10 mouse cellular contexts compared by ENCODE assay signal in the genomic region with DNA sequence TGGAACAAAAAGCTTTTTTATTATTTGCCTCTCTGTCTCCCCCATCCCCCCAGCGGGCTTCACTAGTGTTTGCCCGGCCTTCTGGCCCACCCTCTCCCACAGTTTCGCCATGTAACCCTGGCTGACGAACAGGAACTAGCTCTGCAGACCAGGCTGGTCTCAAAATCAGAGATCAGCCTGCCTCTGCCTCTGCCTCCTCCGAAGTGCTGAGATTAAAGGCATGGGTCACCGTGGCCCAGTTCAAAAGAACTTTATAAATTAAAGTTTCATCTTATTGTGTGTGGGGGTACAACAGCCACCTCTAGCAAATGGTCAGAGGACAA. TPM values are rescaled to one million over a fixed set of nuclear protein-coding genes. Genes with fewer than 3 reads are reported as not detected.
DNase-seq lines count a peak whose midpoint lies in the region; ATAC-seq and TF ChIP-seq lines count a peak whose summit lies in the region.
"Had no signal": no experiment of that assay in that cellular context is flagged by ENCODE, and none has a peak within 500 bp of the region (broad histone marks: within the 10 kb centered on the region; RNA-seq: fewer than 3 reads in every experiment).

No protein-coding gene starts in this region.

- no peak overlapping the region for H3K27ac ChIP-seq in kidney, postnatal 0 days
- H3K27ac ChIP-seq in embryonic facial prominence, embryonic 14.5 days (replicated peaks; ENCODE audit: low read depth, low read length) = no peak overlapping the region
- no peak overlapping the region for H3K27ac ChIP-seq in hindbrain, embryonic 16.5 days (ENCODE audit: low read depth, low read length)
- H3K27ac ChIP-seq in midbrain, postnatal 0 days (ENCODE audit: low read depth, low read length) = no peak overlapping the region

- 0 out of 2 replicates have a peak overlapping the region, but pooled peaks have one; percentile 88 for H3K9ac ChIP-seq in kidney, postnatal 0 days (ENCODE audit: low read depth, low read length)
- H3K9ac ChIP-seq in embryonic facial prominence, embryonic 14.5 days (ENCODE audit: low read depth, low read length) = peak overlapping the region; percentile 78; the same call in 1 of the 2 replicates
- H3K9ac ChIP-seq in hindbrain, embryonic 16.5 days (ENCODE audit: low read depth, low read length) = no peak overlapping the region
- H3K9ac ChIP-seq in midbrain, postnatal 0 days (replicated peaks; ENCODE audit: low read length, poor library complexity, severe bottlenecking) = no peak overlapping the region

- no peak for ATAC-seq in kidney, postnatal 0 days (replicated peaks; ENCODE audit: low FRiP score, low read depth)
- ATAC-seq in embryonic facial prominence, embryonic 14.5 days (ENCODE audit: low read depth) = no peak
- ATAC-seq in hindbrain, embryonic 16.5 days = no peak
- no peak for ATAC-seq in midbrain, postnatal 0 days (ENCODE audit: low FRiP score)
- no peak for ATAC-seq in monocyte, adult 5-6 weeks (replicated peaks; ENCODE audit: insufficient number of reproducible peaks, low FRiP score, low TSS enrichment, poor library complexity, severe bottlenecking)
- ATAC-seq: Patski had no signal

- TF ChIP-seq CTCF in kidney, postnatal 0 days (IDR thresholded peaks at IDR 0.05; ENCODE audit: low read depth) = no peak
- TF ChIP-seq CTCF in midbrain, postnatal 0 days (IDR thresholded peaks at IDR 0.05) = no peak

- H3K9me3 ChIP-seq in kidney, postnatal 0 days (replicated peaks; ENCODE audit: low read length) = no peaks in the 10 kb centered on the region
- H3K9me3 ChIP-seq in embryonic facial prominence, embryonic 14.5 days (ENCODE audit: control insufficient read depth, low read length) = no peaks in the 10 kb centered on the region
- no peaks in the 10 kb centered on the region for H3K9me3 ChIP-seq in hindbrain, embryonic 16.5 days (ENCODE audit: control insufficient read depth, low read length)
- no peaks in the 10 kb centered on the region for H3K9me3 ChIP-seq in midbrain, postnatal 0 days (ENCODE audit: low read length)

- H3K4me3 ChIP-seq in kidney, postnatal 0 days (replicated peaks; ENCODE audit: low read depth, low read length) = 0 out of 2 replicates have a peak overlapping the region, but pooled peaks have one; percentile 8
- peak overlapping the region; percentile 80; the same call in 1 of the 2 replicates for H3K4me3 ChIP-seq in embryonic facial prominence, embryonic 14.5 days (ENCODE audit: low read depth, low read length)
- peak overlapping the region; percentile 65; the same call in 1 of the 2 replicates for H3K4me3 ChIP-seq in hindbrain, embryonic 16.5 days (ENCODE audit: low read length)
- H3K4me3 ChIP-seq in midbrain, postnatal 0 days (ENCODE audit: low read depth, low read length) = peak overlapping the region; percentile 72

- WGBS in kidney, postnatal 0 days = 85% methylated on average over 6 of the region's 6 CpGs
- 92% methylated on average over 6 of the region's 6 CpGs for WGBS in embryonic facial prominence, embryonic 14.5 days
- 94% methylated on average over 6 of the region's 6 CpGs for WGBS in hindbrain, embryonic 16.5 days
- WGBS in midbrain, postnatal 0 days = 89% methylated on average over 6 of the region's 6 CpGs

- no peaks in the 10 kb centered on the region for H3K27me3 ChIP-seq in kidney, postnatal 0 days (ENCODE audit: insufficient read depth, low read length)
- no peaks in the 10 kb centered on the region for H3K27me3 ChIP-seq in embryonic facial prominence, embryonic 14.5 days (replicated peaks; ENCODE audit: control insufficient read depth, insufficient read depth, low read length)
- no peaks in the 10 kb centered on the region for H3K27me3 ChIP-seq in hindbrain, embryonic 16.5 days (replicated peaks; ENCODE audit: control insufficient read depth, insufficient read depth, low read length)
- H3K27me3 ChIP-seq in midbrain, postnatal 0 days (ENCODE audit: insufficient read depth, low read length) = no peaks in the 10 kb centered on the region
- H3K27me3 ChIP-seq: Patski had no signal

- peaks cover 5% of the 10 kb centered on the region; the same call in 1 of the 2 replicates for H3K36me3 ChIP-seq in kidney, postnatal 0 days (ENCODE audit: insufficient read depth, low read length)
- 0 out of 2 replicates have a peak, but pooled peaks cover 12% of the 10 kb centered on the region for H3K36me3 ChIP-seq in embryonic facial prominence, embryonic 14.5 days (ENCODE audit: control insufficient read depth, insufficient read depth, low read length)
- H3K36me3 ChIP-seq in hindbrain, embryonic 16.5 days (ENCODE audit: control insufficient read depth, insufficient read depth, low read length) = no peaks in the 10 kb centered on the region; the same call in 1 of the 2 replicates
- H3K36me3 ChIP-seq in midbrain, postnatal 0 days (ENCODE audit: insufficient read depth, low read length) = peaks cover 6% of the 10 kb centered on the region; the same call in 1 of the 2 replicates

- DNase-seq in kidney, postnatal 0 days (ENCODE audit: low spot score) = no peak
- DNase-seq in kidney, postnatal 10 days = no peak
- DNase-seq in embryonic facial prominence, embryonic 14.5 days (ENCODE audit: low spot score) = no peak
- no peak for DNase-seq in midbrain, postnatal 0 days (ENCODE audit: low spot score)
- no peak for DNase-seq in urinary bladder, postnatal 36 days (ENCODE audit: low spot score in 2 of 2)
- DNase-seq: cerebellum, adult 11 months; kidney, adult 18-20 months had no signal

- H3K4me2 ChIP-seq in kidney, postnatal 0 days (ENCODE audit: low read length) = peak overlapping the region; percentile 80
- H3K4me2 ChIP-seq in embryonic facial prominence, embryonic 14.5 days (ENCODE audit: low read depth, low read length) = peak overlapping the region; percentile 79
- H3K4me2 ChIP-seq in hindbrain, embryonic 16.5 days (ENCODE audit: low read length) = peak overlapping the region; percentile 70
- peak overlapping the region; percentile 61 for H3K4me2 ChIP-seq in midbrain, postnatal 0 days (ENCODE audit: low read depth, low read length, poor library complexity, severe bottlenecking)

- peaks cover 2% of the 10 kb centered on the region; the same call in 1 of the 2 replicates for H3K4me1 ChIP-seq in kidney, postnatal 0 days (replicated peaks; ENCODE audit: insufficient read depth, low read length)
- H3K4me1 ChIP-seq in embryonic facial prominence, embryonic 14.5 days (ENCODE audit: control insufficient read depth, insufficient read depth, low read length) = peaks cover 8% of the 10 kb centered on the region
- H3K4me1 ChIP-seq in hindbrain, embryonic 16.5 days (ENCODE audit: control insufficient read depth, insufficient read depth, low read depth, low read length) = peaks cover 14% of the 10 kb centered on the region
- H3K4me1 ChIP-seq in midbrain, postnatal 0 days (ENCODE audit: insufficient read depth, low read length) = peaks cover 4% of the 10 kb centered on the region

RNA-seq across cellular contexts. Expression of gene Ten1, which starts 1.1 kb away (rescaled TPM):
- 44.0 and 47.2 TPM in 2 replicates for polyA plus RNA-seq in kidney, postnatal 0 days (2015; fragmentation: Nextera tagmentation; extraction: Ambion mirVana)
- 59.8 and 64.1 TPM in 2 replicates for polyA plus RNA-seq in embryonic facial prominence, embryonic 14.5 days (2014; fragmentation: Nextera tagmentation; extraction: Ambion mirVana)
- 92.1 and 106 TPM in 2 replicates for polyA plus RNA-seq in hindbrain, embryonic 16.5 days (2015; fragmentation: Nextera tagmentation; extraction: Ambion mirVana)
- 54.2 and 60.5 TPM in 2 replicates for total RNA-seq in midbrain, postnatal 0 days (2014; rRNA removed)
- 91.2 and 101 TPM in 2 replicates for polyA plus RNA-seq in midbrain, postnatal 0 days (2015; fragmentation: Nextera tagmentation; extraction: Ambion mirVana)
- 27.4 to 31.3 TPM (median 30.8 TPM) in 3 replicates for total RNA-seq in monocyte, adult 5-6 weeks (2017)

RNA-seq across cellular contexts. Expression of gene Acox1, which starts 1.3 kb away (rescaled TPM):
- 55.5 and 64.0 TPM in 2 replicates for polyA plus RNA-seq in kidney, postnatal 0 days (2015; fragmentation: Nextera tagmentation; extraction: Ambion mirVana)
- polyA plus RNA-seq in embryonic facial prominence, embryonic 14.5 days (2014; fragmentation: Nextera tagmentation; extraction: Ambion mirVana) = 29.8 and 30.8 TPM in 2 replicates
- 67.8 and 73.1 TPM in 2 replicates for polyA plus RNA-seq in hindbrain, embryonic 16.5 days (2015; fragmentation: Nextera tagmentation; extraction: Ambion mirVana)
- total RNA-seq in midbrain, postnatal 0 days (2014; rRNA removed) = 110 and 116 TPM in 2 replicates
- polyA plus RNA-seq in midbrain, postnatal 0 days (2015; fragmentation: Nextera tagmentation; extraction: Ambion mirVana) = 66.1 and 69.2 TPM in 2 replicates
- 26.1 to 35.6 TPM (median 28.5 TPM) in 3 replicates for total RNA-seq in monocyte, adult 5-6 weeks (2017)

RNA-seq across cellular contexts. Expression of gene Fbf1, which starts 29.6 kb away (rescaled TPM):
- 16.8 and 20.0 TPM in 2 replicates for polyA plus RNA-seq in kidney, postnatal 0 days (2015; fragmentation: Nextera tagmentation; extraction: Ambion mirVana)
- 27.7 and 28.5 TPM in 2 replicates for polyA plus RNA-seq in embryonic facial prominence, embryonic 14.5 days (2014; fragmentation: Nextera tagmentation; extraction: Ambion mirVana)
- polyA plus RNA-seq in hindbrain, embryonic 16.5 days (2015; fragmentation: Nextera tagmentation; extraction: Ambion mirVana) = 49.5 and 55.5 TPM in 2 replicates
- 82.2 and 83.0 TPM in 2 replicates for total RNA-seq in midbrain, postnatal 0 days (2014; rRNA removed)
- 38.6 and 43.7 TPM in 2 replicates for polyA plus RNA-seq in midbrain, postnatal 0 days (2015; fragmentation: Nextera tagmentation; extraction: Ambion mirVana)
- total RNA-seq in monocyte, adult 5-6 weeks (2017) = 12.9 to 31.1 TPM (median 16.4 TPM) in 3 replicates

RNA-seq across cellular contexts. Expression of gene Evpl, which starts 40.3 kb away (rescaled TPM):
- 3.9 and 4.1 TPM in 2 replicates for polyA plus RNA-seq in kidney, postnatal 0 days (2015; fragmentation: Nextera tagmentation; extraction: Ambion mirVana)
- 9.5 and 10.1 TPM in 2 replicates for polyA plus RNA-seq in embryonic facial prominence, embryonic 14.5 days (2014; fragmentation: Nextera tagmentation; extraction: Ambion mirVana)
- 1.1 and 1.2 TPM in 2 replicates for polyA plus RNA-seq in hindbrain, embryonic 16.5 days (2015; fragmentation: Nextera tagmentation; extraction: Ambion mirVana)
- total RNA-seq in midbrain, postnatal 0 days (2014; rRNA removed) = 3.3 and 4.9 TPM in 2 replicates
- 1.9 and 2.3 TPM in 2 replicates for polyA plus RNA-seq in midbrain, postnatal 0 days (2015; fragmentation: Nextera tagmentation; extraction: Ambion mirVana)
- total RNA-seq in monocyte, adult 5-6 weeks (2017) = 0.21 TPM in 1 of 3 replicates, not detected in the others

RNA-seq across cellular contexts. Expression of gene Mrpl38, which starts 58.9 kb away (rescaled TPM):
- 81.1 and 89.8 TPM in 2 replicates for polyA plus RNA-seq in kidney, postnatal 0 days (2015; fragmentation: Nextera tagmentation; extraction: Ambion mirVana)
- polyA plus RNA-seq in embryonic facial prominence, embryonic 14.5 days (2014; fragmentation: Nextera tagmentation; extraction: Ambion mirVana) = 76.4 and 81.3 TPM in 2 replicates
- polyA plus RNA-seq in hindbrain, embryonic 16.5 days (2015; fragmentation: Nextera tagmentation; extraction: Ambion mirVana) = 84.0 and 86.8 TPM in 2 replicates
- 74.3 and 100 TPM in 2 replicates for total RNA-seq in midbrain, postnatal 0 days (2014; rRNA removed)
- polyA plus RNA-seq in midbrain, postnatal 0 days (2015; fragmentation: Nextera tagmentation; extraction: Ambion mirVana) = 77.0 and 78.7 TPM in 2 replicates
- total RNA-seq in monocyte, adult 5-6 weeks (2017) = 10.7 to 28.4 TPM (median 15.3 TPM) in 3 replicates

Comparison
In these comparisons a context has a peak if more than half of its experiments do, and no peak if none do; other contexts are left out.
1. H3K4me3 ChIP-seq: peak in every context shown above with its lines; median percentile 80 in embryonic facial prominence, embryonic 14.5 days; 72 in midbrain, postnatal 0 days; 65 in hindbrain, embryonic 16.5 days; 8 in kidney, postnatal 0 days.
2. H3K9ac ChIP-seq: peak in kidney, postnatal 0 days (single experiment) and embryonic facial prominence, embryonic 14.5 days (single experiment); none in hindbrain, embryonic 16.5 days (single experiment) and midbrain, postnatal 0 days (single experiment).
3. Peak in every context shown above with its lines, with median percentiles within 50 percentile points of each other: H3K4me2 ChIP-seq.